Mouse (Mus musculus) limb, embryonic 11.5 days (tissue): Measurements from ENCODE around the gene Mib2. TPM values are rescaled to one million over a fixed set of nuclear protein-coding genes. Genes with fewer than 3 reads are reported as not detected.

Source experiments
- ATAC-seq: fragments of 200-750 bp; cut with Nextera tagmentation; 2 replicates; pipeline ENCODE4 v1.8.0; 2017; ENCODE audit warnings: low read depth; ENCODE audit not compliant: insufficient number of reproducible peaks, low FRiP score, low TSS enrichment
- DNase-seq: peaks from one replicate; pipeline ENCODE4 v3.0.0-alpha.2; 2015; ENCODE audit warnings: low spot score
- H3K27ac ChIP-seq: fragments of 300-500 bp; sonication (generic); replicated peaks from 2 replicates; pipeline ENCODE4 v1.5.1; 2014; ENCODE audit warnings: low read depth, mild to moderate bottlenecking, low read length
- H3K27me3 ChIP-seq: fragments of 300-500 bp; sonication (generic); 2 replicates; pipeline ENCODE4 v1.6.1; 2014; ENCODE audit warnings: mild to moderate bottlenecking, low read length, mixed read lengths; ENCODE audit not compliant: control insufficient read depth, insufficient read depth
- H3K36me3 ChIP-seq: fragments of 300-500 bp; sonication (generic); 2 replicates; pipeline ENCODE4 v1.6.1; 2014; ENCODE audit warnings: mild to moderate bottlenecking, low read length, moderate library complexity, mixed read lengths; ENCODE audit not compliant: control insufficient read depth, insufficient read depth
- H3K4me1 ChIP-seq: fragments of 300-500 bp; sonication (generic); 2 replicates; pipeline ENCODE4 v1.6.1; 2014; ENCODE audit warnings: low read length, mixed read lengths; ENCODE audit not compliant: control insufficient read depth, insufficient read depth
- H3K4me2 ChIP-seq: fragments of 300-500 bp; sonication (generic); 2 replicates; pipeline ENCODE4 v1.6.1; 2014; ENCODE audit warnings: low read depth, mild to moderate bottlenecking, moderate library complexity; ENCODE audit not compliant: severe bottlenecking
- H3K4me3 ChIP-seq: fragments of 300-500 bp; sonication (generic); 2 replicates; pipeline ENCODE4 v1.5.1; 2014; ENCODE audit warnings: low read depth, low read length
- H3K9ac ChIP-seq: fragments of 300-500 bp; sonication (generic); 2 replicates; pipeline ENCODE4 v1.6.1; 2014; ENCODE audit warnings: mild to moderate bottlenecking, low read length
- H3K9me3 ChIP-seq: fragments of 300-500 bp; sonication (generic); 2 replicates; pipeline ENCODE4 v1.6.1; 2016; ENCODE audit warnings: low read length; ENCODE audit not compliant: control insufficient read depth
- WGBS: fragments of 180-500 bp; shearing (Covaris S2); extraction: QIAGEN DNeasy Blood & Tissue Kit; methylation state at CpG from one replicate; pipeline ENCODE4 v1.1.7; 2014; 5-methylcytosine and 5-hydroxymethylcytosine counted together
- polyA plus RNA-seq: library from polyadenylated mRNA; unstranded; fragments of >200 nt; fragmentation: Nextera tagmentation; extraction: Ambion mirVana; gene quantifications from 2 replicates; pipeline ENCODE4 v1.2.1, GENCODE M21; 2014

Gene Mib2
- polyA plus RNA-seq: 16.0 and 16.6 TPM in 2 replicates

GRCm38 (mm10) chr4:155668689-155669597 lies at the start of gene Mib2:
Gene Mib2, minus strand, starts transcription at chr4:155669198.
- ATAC-seq (peak; percentile 97), DNase-seq (peak; percentile 98)
- Histone ChIP-seq H3K36me3 (no peaks in the 10 kb centered on the region), H3K4me1 (peaks cover 5% of the 10 kb centered on the region; the same call in 1 of the 2 replicates), H3K4me3 (peak within 1 kb of the TSS; percentile 80), H3K9me3 (no peaks in the 10 kb centered on the region), H3K9ac (peak within 1 kb of the TSS; percentile 78), H3K27me3 (no peaks in the 10 kb centered on the region), H3K27ac (no peak within 1 kb of the TSS), H3K4me2 (peak within 1 kb of the TSS; percentile 92)
- under 1% methylated on average over 73 of the region's 73 CpGs for WGBS

DNA sequence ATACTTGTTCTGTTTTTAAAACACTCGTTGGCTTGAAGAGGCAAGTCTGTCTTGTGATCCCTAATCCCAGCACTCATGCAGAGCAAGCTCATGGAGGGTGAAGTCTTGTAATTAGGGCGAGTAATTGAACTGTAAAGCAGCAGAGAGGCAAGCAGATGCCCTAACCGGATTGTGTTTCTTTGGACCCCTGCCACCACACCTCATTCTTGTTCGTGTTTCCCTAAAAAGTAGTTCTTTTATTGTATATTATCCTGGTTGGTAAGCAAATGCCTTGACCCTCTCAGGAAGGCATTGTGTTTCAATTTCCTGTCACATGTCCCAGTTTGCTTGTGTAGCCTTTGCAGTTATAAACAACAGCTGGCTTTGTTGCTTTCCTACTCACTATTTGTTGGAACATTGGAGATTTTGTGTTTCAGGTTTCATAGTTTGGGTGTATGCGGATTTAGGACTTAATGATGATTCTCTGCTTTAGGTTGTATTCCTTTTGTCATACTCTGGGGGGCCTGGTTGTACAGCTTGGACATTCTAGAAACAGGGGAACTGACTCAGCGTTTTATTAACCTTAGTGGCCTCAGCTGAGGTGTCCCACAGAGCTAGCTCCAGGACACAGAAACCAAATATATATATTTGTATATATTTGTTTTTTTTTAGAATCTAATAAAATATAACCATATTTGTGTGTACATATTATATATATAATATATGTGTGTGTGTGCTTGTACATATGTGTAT lies 41.7 kb upstream of the Mib2 start:
- no peak for DNase-seq
- 65% methylated on average over 6 of the region's 6 CpGs for WGBS
- Histone ChIP-seq H3K4me3 (no peak overlapping the region), H3K36me3 (no peaks in the 10 kb centered on the region; the same call in 1 of the 2 replicates), H3K27me3 (no peaks in the 10 kb centered on the region), H3K4me2 (no peak overlapping the region), H3K4me1 (no peaks in the 10 kb centered on the region), H3K9me3 (no peaks in the 10 kb centered on the region), H3K27ac (peak overlapping the region; percentile 37; the same call in 1 of the 2 replicates), H3K9ac (no peak overlapping the region)
- no peak for ATAC-seq

DNA sequence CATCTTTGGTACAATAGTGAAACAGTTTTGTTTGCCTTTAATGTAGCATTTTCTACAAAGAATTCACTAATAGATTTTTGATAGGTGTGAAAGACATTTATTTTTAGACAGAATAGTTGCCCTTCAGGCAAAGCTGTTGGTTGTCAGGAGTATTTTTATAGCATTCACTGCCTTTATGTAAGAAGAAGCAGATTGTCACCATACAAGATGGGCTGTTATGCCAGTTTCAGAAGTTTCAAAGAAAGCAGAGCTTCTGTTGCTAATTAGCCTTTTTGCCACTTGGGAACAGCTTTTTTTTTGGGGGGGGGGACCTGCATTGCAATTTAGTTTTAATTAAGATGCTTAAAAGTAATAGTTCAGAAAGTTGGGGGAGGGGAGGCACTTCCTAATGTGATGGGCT lies 40.0 kb upstream of the Mib2 start:
- Histone ChIP-seq H3K36me3 (no peaks in the 10 kb centered on the region), H3K4me2 (no peak overlapping the region)

DNA sequence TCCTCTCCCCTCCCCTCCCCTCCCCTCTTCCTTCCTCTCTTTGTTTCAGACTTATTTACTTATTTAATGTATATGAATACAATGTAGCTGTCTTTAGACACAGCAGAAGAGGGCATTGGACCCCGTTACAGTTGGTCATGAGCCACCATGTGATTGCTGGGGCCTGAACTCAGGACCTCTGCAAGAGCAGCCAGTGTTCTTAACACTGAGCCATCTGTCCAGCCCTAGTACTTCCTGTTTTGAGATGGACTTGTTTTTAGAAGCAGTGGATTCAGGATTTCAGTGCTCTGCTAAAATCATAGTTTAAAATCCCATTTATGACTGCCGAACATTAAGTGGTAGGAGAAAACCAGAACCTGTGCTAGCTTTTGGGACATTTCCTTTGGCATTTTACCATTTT lies 39.6 kb upstream of the Mib2 start:
- H3K27ac ChIP-seq: no peak overlapping the region
- H3K9ac ChIP-seq: no peak overlapping the region
- H3K4me3 ChIP-seq: no peak overlapping the region
- H3K4me1 ChIP-seq: no peaks in the 10 kb centered on the region
- DNase-seq (no peak), ATAC-seq (no peak)
- no peaks in the 10 kb centered on the region for H3K9me3 ChIP-seq
- H3K36me3 ChIP-seq: no peaks in the 10 kb centered on the region
- no peaks in the 10 kb centered on the region for H3K27me3 ChIP-seq
- H3K4me2 ChIP-seq: no peak overlapping the region
- 90% methylated on average over 2 of the region's 2 CpGs for WGBS

More for the DNA sequence above, 40.0 kb upstream of the Mib2 start:
- Histone ChIP-seq H3K27me3 (no peaks in the 10 kb centered on the region), H3K4me3 (no peak overlapping the region), H3K9me3 (no peaks in the 10 kb centered on the region), H3K27ac (no peak overlapping the region), H3K9ac (no peak overlapping the region), H3K4me1 (no peaks in the 10 kb centered on the region)
- DNase-seq (no peak), ATAC-seq (no peak)

DNA sequence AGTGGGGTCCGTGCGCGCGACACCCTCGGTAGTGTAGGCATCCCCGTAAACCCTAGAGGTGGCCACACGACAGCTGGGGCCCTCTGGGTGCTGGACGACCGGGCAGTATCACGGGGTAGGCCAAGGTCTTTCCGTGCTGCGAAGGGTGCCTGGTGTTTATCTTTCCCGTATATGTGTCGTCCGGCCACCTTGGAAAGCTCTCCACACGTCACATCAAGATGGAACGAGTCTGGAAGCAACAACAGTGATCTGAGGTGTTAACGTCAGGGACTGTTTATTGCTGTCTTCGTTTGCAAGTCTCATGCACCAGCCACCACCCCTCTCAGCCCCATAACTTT lies 36.6 kb upstream of the Mib2 start:
- Histone ChIP-seq H3K27me3 (no peaks in the 10 kb centered on the region), H3K9ac (peak overlapping the region; percentile 84), H3K27ac (peak overlapping the region; percentile 88; the same call in 1 of the 2 replicates), H3K4me3 (peak overlapping the region; percentile 61), H3K36me3 (no peaks in the 10 kb centered on the region), H3K4me1 (no peaks in the 10 kb centered on the region), H3K9me3 (no peaks in the 10 kb centered on the region), H3K4me2 (peak overlapping the region; percentile 81)
- WGBS: under 1% methylated on average over 19 of the region's 19 CpGs
- DNase-seq (no peak), ATAC-seq (no peak)

- Histone ChIP-seq H3K9ac (peak within 1 kb of the TSS; percentile 84), H3K27ac (peak within 1 kb of the TSS; percentile 88), H3K4me2 (peak within 1 kb of the TSS; percentile 81), H3K27me3 (no peaks in the 10 kb centered on the region), H3K36me3 (no peaks in the 10 kb centered on the region), H3K4me3 (peak within 1 kb of the TSS; percentile 61), H3K4me1 (no peaks in the 10 kb centered on the region), H3K9me3 (no peaks in the 10 kb centered on the region)
- WGBS: under 1% methylated on average over 83 of the region's 83 CpGs
- ATAC-seq (peak; percentile 96), DNase-seq (peak; percentile 94)
Observed at GRCm38 (mm10) chr4:155704721-155705591, 36.0 kb upstream of the Mib2 start, which contains the start of gene Ssu72. Gene Ssu72, plus strand, starts transcription at chr4:155704800.

- Histone ChIP-seq H3K27ac (no peak overlapping the region), H3K9me3 (no peaks in the 10 kb centered on the region), H3K36me3 (no peaks in the 10 kb centered on the region), H3K4me2 (no peak overlapping the region), H3K4me3 (no peak overlapping the region), H3K27me3 (no peaks in the 10 kb centered on the region), H3K4me1 (no peaks in the 10 kb centered on the region), H3K9ac (no peak overlapping the region)
- 95% methylated on average over 4 of the region's 4 CpGs for WGBS
- DNase-seq (no peak), ATAC-seq (no peak)
Observed at GRCm38 (mm10) chr4:155703425-155703929, 34.5 kb upstream of the Mib2 start.

DNA sequence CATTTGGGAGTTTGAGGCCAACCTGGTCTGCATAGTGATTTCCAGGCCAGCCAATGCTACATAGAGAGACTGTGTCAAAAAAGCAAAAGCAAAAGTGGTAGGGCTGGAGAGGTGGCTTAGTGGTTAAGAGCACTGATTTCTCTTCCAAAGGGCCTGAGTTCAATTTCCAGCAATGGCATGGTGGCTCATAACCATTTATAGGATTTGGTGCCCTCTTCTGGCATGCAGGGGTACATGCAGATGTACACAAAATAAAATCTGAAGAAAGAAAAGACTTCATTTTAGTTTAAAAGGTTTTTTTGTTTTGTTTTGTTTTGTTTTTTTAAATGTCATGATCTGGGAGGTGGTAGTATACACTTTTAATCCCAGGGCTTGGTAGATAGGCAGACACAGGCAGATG lies 31.4 kb upstream of the Mib2 start:
- Histone ChIP-seq H3K4me3 (no peak overlapping the region), H3K9ac (no peak overlapping the region), H3K27me3 (peaks cover 3% of the 10 kb centered on the region; the same call in 1 of the 2 replicates), H3K27ac (no peak overlapping the region), H3K4me2 (no peak overlapping the region), H3K36me3 (no peaks in the 10 kb centered on the region), H3K9me3 (no peaks in the 10 kb centered on the region), H3K4me1 (no peaks in the 10 kb centered on the region)
- ATAC-seq: no peak
- DNase-seq: no peak
